Mouse (Mus musculus) layer of hippocampus, adult 18-20 months (tissue): ENCODE results near the gene Angel1. TPM values are rescaled to one million over a fixed set of nuclear protein-coding genes. Genes with fewer than 3 reads are reported as not detected.

Experiments used
- DNase-seq, 2 experiments: peaks; one replicate each; pipeline ENCODE4 v3.0.0; 2022; ENCODE audit warnings: low spot score in 2 of 2
- total RNA-seq, 2 experiments: library from RNA; stranded (reverse); gene quantifications; 2 replicates each; pipeline ENCODE4 v1.2.3; 2021

The Angel1 gene
- total RNA-seq, 2 experiments from 2014 or later = 5.0 to 5.7 TPM

- DNase-seq = no peak
Measured at GRCm38 (mm10) chr12:86702690-86703089, 23.6 kb downstream of the Angel1 start.

GRCm38 (mm10) chr12:86701491-86701890, 24.8 kb downstream of the Angel1 start:
- no peak for DNase-seq

DNA sequence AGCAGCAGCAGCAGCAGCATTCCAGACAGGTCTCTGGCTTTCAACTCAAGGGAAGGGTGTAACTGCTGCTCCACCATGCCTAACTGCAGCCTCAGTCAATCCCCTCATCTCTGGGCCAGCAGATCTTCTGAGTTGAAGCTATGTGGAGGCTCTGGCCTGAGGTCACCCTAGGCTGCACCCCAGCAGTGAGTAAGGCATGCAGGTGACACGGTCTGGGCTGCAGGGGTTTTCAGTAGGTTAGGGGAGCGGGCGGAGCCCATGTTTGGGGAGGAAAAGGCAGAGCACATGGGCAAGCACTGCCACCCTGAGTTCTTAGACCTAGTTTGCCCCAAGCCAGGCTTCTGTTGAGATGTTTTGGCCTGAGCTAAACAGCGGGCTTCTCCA, 25.3 kb downstream of the Angel1 start:
- no peak for DNase-seq

- peak; percentile 86 to 95 for DNase-seq
Measured at GRCm38 (mm10) chr12:86699965-86700926, 26.0 kb downstream of the Angel1 start.

GRCm38 (mm10) chr12:86698537-86698936, 27.7 kb downstream of the Angel1 start:
- DNase-seq = no peak

DNA sequence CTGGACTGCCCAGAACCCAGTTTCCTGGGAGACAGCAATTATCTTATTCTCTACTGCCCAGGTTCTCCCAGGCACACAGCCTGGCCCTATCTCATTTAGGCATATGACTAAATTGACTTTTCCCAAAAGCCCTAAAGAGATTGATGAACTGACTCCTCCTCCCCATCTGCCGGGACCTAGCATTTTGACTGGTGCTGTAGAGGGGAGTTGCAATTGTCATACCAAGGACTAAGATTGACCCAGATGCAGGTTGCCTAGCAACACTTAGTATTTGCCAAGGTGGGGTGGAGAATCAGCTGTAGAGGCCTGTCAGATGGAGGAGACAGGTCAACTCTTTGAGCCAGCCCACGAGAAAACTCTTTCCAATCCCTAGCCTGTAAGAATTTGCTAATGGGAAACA, 28.3 kb downstream of the Angel1 start:
- no peak for DNase-seq

DNA sequence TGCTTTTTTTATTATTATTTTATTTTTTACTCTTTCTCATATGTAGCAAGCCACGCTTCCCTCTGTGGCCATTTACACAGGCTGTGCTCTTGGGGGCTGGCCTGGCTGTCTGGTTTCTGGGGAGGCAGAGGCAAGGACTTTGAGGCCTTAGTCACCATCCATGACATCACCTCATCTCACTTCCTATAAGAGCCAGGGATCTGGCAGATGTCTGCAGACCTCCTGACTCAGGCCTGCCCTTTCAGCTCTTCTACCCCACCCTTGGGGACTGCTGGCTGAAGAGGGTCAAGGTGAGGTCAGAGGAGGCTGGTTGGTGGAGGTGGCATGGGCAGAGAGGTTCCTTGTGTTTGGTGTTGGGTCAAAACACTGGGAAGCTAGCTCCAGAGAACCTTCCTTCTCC, 31.8 kb downstream of the Angel1 start:
- no peak for DNase-seq

GRCm38 (mm10) chr12:86693389-86693788, 32.9 kb downstream of the Angel1 start:
- DNase-seq = no peak

- no peak for DNase-seq
Measured at GRCm38 (mm10) chr12:86692471-86693356, 33.5 kb downstream of the Angel1 start.

GRCm38 (mm10) chr12:86690700-86691485, 35.4 kb downstream of the Angel1 start:
- no peak for DNase-seq

DNA sequence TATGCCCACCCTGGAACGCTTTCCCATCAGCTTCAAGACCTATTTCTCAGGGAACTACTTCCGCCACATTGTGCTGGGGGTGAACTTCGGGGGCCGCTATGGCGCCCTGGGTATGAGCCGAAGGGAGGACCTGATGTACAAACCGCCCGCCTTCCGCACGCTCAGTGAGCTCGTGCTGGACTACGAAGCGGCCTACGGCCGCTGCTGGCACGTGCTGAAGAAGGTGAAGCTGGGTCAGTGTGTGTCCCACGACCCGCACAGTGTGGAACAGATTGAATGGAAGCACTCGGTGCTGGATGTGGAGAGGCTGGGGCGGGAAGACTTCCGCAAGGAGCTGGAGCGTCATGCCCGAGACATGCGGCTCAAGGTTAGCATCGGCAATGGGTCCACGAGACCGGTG, 37.3 kb downstream of the Angel1 start:
- no peak for DNase-seq

GRCm38 (mm10) chr12:86687971-86688573, 38.2 kb downstream of the Angel1 start:
- DNase-seq = no peak

DNA sequence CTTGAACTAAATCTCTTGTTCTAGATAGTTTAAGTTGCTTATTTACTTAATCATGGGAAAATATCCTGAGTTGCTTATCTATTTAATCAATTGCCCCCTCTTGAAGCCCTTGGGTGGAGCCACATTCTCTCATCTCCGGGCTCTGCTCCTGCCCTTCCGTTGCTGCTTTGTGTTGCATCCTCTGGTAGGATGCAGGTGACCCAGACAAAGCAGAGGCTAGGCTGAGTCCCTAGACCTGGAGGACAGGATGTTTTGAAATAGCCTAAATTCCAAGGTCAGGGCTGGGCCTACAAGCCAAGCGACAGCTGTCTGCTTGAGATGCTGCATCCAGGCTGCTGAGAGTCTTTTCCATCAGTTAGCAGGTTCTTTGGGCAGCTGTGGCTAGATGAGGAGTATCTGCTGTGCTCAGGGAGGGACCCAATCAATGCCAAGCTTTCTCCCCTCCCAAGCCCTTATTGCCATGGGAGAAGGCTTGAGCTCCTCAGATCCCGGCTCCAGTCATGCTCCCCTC, 38.8 kb downstream of the Angel1 start:
- no peak for DNase-seq

DNA sequence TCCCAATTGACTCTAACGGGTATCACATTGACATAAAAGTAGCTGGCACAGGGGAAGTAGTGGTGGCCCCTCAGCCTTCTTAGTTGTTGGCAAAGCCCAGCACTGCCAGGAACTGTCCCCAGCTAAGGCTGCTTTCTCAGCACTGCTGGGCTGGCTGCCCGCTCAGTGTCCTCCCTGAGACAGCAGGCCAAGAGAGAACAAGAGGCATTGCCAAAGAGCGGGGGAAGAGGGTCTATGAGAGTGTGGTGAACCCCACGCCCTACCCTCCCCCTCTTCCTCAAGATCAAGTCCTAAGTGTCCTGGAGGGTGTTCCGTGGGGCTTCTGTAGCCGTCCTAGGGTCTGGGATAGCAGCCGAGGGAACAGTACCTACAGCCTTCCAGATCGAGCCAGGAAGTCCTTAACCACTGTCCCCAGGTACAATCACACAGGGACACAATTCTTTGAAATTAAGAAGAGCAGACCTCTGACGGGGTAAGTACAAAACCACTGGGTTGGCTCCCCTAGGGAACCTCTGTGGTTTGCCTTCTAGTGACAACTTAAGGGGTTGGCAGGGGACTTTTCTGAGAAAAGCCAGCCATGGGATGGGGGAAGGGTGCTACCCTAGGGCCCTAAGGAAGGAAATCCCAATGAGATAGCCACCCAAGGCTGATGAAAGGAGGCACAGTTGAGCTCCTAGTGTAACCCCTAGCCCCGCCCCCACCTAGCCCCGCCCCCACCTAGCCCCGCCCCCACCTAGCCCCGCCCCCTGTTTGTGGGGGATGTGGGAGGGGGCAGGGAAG, 39.5 kb downstream of the Angel1 start:
- no peak for DNase-seq

DNA sequence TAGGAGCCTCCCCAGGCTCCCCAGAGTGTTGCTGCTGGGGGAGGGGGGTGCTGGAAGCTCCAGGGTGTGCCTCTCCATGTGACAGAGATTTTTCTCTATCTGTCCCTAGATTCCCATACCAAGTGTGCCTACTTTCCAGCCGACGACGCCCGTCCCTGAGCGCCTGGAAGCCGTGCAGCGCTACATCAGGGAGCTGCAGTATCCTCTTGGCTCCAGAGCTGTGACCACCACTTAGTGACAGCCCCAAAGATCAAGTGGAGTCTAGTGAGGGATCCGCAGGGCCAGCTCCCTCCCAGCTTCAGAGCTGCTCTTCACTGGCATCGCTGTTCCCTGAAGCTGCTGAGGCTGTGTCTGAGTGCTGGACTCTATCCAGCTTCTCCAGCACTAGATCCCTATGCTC, 41.0 kb downstream of the Angel1 start:
- DNase-seq = peak in 1 of 2 experiments; percentile 68

DNA sequence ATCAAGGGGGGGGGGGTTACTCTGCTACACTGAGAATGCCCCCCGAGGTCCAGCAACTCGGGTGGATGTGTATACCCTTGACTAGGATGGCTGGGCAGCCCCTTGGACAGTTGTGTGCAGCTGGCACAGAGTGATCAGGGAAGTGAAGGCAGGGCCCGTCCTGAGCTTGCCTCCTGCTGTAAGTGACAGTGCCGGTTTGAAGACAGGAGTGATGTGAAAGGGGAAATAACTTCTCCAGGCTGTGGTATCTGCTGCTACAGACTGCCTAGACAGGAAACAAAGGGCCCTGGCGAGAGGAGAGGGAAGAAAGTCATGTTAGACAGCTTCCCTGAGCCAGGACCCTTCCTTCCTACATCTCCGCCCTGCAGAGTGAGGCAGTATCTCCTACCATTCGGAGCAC, 42.6 kb downstream of the Angel1 start:
- no peak for DNase-seq

DNA sequence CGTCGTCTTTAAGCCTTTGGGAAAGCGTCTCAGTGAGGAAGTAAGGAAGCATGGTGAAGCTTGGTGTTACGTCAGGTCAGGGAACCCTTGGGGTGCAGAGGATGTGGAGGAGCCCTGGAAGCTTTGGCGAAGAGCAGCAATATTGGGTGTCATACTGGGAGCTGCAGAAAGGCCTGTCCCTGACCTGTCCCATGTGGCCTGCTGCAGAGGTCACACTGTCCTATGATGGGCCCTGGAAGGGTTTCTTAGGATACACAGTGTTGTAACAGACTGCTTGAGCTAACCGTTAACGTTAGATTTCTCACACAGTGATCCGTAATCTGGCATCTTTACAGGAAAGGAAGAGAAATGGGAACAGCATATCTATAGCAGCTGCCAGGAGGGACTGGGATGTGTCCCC, 44.1 kb downstream of the Angel1 start:
- DNase-seq = no peak

DNA sequence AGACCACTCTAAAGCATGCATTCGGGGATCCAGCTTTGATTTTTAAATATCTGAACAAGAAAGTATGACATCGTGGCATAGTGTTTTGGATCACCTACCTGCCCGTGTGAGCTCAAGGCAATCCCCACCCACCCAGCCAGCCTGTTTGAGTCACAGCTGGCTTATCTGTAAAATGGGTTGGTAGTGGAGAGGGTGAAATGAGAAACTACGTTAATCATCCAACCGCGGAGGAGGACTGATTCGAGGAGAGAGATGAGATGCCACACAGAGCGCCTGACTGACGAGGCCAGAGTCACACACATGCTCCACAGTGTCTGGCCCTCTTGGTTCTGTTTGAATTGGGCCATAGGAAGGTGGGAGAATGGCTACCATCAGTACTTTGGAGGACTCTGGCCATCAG, 44.6 kb downstream of the Angel1 start:
- DNase-seq = no peak

- no peak for DNase-seq
Measured at GRCm38 (mm10) chr12:86680591-86681193, 45.6 kb downstream of the Angel1 start.
